Mouse (Mus musculus) adrenal gland (tissue): Measurements from ENCODE around the gene Kif5a.

Source experiments
- intact Hi-C: fragments of 180-260 bp; cut with DNase I; formaldehyde crosslinking; loops from one replicate; pipeline ENCODE4 v1.15.1; 2025

Kif5a gene

GRCm38 (mm10) chr10:127267318-127267717 is 4.2 kb upstream of the Kif5a start:
- intact Hi-C loops: loop anchor here (5.0 kb wide), 1 partner anchor 45 kb away; the partner anchor contains the start of gene Mars

- intact Hi-C loops: loop anchor here (1.0 to 5.0 kb wide), 2 partner anchors 24 to 46 kb away; partner anchors contain the start of gene Mars
Observed at GRCm38 (mm10) chr10:127266112-127267091, 3.3 kb upstream of the Kif5a start, which contains the start of gene Dctn2. Gene Dctn2, plus strand, starts transcription at chr10:127266368.

GRCm38 (mm10) chr10:127265727-127266111 is 2.6 kb upstream of the Kif5a start:
- intact Hi-C loops: loop anchor here (1.0 to 5.0 kb wide), 2 partner anchors 25 to 47 kb away; partner anchors contain the start of gene Mars

DNA sequence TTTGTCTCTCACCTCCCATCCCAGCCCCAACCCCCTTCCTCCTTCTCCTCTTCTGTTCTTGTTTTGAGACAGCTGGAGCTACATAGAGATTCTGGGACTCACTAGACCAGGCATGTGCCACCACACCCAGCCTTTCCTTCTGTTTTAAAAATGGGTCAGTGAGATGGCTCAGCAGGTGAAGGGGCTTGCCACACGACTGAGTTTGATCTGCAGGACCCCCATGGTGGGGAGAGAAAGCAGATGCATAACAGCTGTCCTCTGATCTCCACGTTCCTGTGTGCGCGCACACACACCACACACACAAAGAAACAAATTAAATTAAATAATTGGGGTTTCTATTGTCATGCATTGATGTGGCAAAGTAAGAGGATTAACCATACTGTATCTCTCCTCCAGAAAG is 1.8 kb upstream of the Kif5a start:
- intact Hi-C loops: loop anchor here (5.0 kb wide), 1 partner anchor 47 kb away; the partner anchor contains the start of gene Mars

- intact Hi-C loops: no loop called here
Observed at GRCm38 (mm10) chr10:127264336-127264735, 1.2 kb upstream of the Kif5a start.

DNA sequence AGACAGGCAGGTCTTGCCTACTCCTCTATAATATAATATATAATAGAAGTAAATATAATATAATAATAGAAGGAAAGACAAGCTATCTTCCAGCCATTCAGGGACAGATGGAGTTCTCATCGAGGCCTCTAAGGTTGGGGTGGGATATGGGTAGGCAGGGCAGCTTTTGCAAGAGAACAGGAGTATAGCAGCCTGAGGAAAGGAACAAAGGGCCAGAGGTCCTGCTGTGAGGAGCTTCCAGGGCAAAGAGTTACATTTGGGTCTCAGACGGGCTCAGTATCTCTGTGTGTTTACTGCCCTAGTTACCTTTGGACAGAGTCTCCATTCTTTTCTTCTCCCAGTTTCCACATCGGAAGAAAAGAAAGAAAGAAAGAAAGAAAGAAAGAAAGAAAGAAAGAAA is 483 bp upstream of the Kif5a start:
- intact Hi-C loops: no loop called here

- intact Hi-C loops: no loop called here
Observed at GRCm38 (mm10) chr10:127261706-127262547, 1.2 kb downstream of the Kif5a start.

DNA sequence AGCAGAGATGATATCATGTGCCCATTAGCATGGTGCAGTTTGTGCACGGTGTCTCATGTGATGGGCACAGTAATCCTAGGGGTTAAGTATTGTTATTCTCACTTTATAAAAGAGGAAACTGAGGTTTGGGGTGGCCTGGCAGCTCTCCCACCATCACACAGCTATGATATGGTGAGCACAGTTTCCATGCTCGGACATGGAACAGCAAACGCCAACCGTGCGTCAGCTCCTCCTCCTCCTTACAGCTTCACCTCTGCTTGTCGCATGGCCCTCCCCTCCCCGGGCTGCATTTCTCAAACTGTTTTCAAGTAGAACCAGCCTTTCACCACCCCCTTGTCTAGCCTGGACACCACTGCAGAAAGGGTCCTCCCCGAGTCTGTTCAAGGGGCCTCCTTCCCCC is 4.7 kb downstream of the Kif5a start:
- intact Hi-C loops: no loop called here

GRCm38 (mm10) chr10:127257790-127258189 is 5.4 kb downstream of the Kif5a start:
- intact Hi-C loops: no loop called here

DNA sequence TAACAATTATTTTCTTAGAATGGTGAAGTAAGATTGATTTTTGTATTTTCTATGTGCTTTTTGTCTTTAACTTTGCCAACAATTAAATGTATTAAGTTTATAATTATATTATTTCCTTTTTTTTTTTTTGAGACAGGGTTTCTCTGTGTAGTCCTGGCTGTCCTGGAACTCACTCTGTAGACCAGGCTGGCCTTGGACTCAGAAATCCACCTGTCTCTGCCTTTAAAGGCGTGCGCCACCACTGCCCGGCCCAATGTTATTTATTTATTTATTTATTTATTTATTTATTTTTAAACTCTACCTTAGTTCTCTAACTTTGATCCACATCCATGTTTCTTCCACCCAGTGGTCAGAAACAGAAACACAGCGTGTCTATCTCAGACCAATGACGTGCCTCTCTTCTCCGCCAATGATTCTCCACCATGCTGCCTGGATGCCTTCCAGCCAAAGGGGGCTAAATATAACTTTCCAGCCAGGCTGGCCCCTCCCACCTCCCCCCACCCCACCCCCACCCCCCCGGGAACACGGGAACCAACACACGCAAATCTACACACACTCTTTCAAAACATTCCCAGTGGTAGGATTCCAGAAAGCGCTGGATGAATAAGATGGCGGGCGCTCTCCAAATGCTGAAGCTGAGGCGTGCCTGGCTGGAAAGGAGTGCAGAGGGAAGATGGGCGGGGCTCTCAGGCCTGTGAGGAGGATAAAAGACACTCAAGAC is 7.4 kb downstream of the Kif5a start:
- intact Hi-C loops: no loop called here

GRCm38 (mm10) chr10:127250810-127251209 is 12.3 kb downstream of the Kif5a start:
- intact Hi-C loops: no loop called here

- intact Hi-C loops: no loop called here
Observed at GRCm38 (mm10) chr10:127238241-127238824, 24.8 kb downstream of the Kif5a start.

DNA sequence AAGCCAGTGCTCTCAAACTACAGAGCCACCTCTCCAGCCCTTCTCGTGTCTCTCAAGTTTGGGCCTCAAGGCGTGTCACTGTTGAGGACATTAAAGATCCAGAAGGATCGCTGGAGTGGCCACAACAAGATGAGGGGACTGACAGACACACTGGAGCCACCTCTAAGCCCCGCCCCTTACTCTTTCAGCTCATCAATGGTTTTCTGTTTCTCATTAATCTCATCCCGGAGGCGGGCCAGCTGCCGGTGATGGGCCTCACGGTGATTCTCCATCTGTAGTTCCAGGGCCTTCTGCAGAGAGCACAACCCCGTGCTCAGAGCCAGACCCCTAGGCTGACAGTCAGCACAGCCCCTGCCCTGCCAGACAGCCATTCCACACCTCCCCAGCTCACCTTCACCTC is 26.6 kb downstream of the Kif5a start:
- intact Hi-C loops: no loop called here

DNA sequence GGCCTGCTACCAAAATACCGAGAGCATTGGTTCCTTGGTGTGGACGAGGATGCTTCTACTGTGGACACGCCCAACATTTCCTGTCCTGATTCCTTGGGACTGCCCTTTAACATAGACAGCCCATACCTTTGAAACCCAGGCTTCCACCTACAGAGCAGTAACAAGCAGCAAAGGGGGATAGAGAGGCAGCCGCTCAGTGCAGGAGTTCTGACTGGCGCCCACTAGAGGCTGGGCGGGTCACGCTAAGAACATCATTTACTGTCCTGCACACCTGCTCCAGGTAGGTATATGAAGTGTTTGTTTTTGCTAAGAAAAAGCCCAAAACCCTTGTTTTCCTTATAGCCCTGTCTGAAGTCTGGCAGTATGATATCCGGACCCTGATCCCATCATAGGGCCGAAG is 30.0 kb downstream of the Kif5a start:
- intact Hi-C loops: no loop called here

GRCm38 (mm10) chr10:127231741-127232140 is 31.4 kb downstream of the Kif5a start:
- intact Hi-C loops: no loop called here

DNA sequence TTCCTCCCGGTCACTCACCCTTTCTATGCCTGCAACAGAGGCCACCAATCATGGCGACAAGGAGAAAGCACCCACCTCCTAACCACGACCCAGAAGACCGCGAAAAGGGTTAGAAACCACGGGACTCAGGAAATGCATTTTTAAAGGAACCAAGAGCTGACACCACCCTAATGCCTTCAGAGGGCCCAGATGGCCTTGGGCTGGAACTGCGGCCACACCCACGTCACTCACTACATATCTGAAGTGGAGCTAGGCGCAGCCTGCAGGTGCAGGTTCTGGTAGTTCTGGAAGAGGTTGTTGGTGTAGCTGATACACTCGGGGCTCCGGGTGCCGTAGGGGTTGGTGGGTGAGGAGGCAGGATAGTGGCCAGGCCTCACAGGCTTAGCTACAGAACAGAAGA is 32.5 kb downstream of the Kif5a start:
- intact Hi-C loops: no loop called here

DNA sequence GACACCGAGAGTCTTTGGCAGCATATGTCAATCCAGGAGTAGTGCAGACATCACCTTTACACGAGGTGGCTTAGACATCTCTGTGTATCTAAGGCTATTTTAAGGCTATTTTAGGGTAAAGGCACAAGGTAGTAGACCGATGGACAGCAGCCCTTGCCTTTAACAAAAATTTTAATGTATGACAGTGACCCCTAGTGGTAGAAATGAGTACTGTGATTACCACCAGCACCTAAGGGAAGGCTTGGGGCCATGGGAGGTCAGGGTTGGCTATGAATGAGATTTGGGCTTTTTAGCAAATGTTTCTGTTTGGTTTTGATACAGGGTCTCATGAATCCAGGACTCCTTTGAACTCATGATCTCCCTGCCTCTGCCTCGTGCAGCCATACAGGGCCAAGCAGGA is 34.3 kb downstream of the Kif5a start:
- intact Hi-C loops: loop anchor here (2.0 kb wide), 1 partner anchor 52 kb away; no protein-coding TSS in a partner anchor

DNA sequence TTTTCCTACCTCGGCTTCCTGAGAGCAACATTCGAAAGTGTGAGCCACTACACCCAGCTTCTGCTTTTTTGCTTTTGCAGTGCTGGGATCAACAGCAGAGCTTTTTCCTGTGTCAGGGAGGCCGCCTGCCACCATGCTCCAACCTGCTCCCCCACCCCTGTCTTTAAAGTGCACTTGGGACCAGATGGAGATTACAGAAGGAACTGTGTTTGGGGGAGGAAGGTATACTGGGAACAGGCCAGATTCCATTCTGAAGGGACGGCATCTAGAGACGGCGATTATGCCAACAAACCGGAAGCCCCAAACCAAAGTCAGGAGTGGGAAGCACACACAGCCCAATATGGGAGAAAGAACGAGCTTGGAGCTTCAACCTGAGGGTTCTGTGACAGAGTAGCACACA is 36.0 kb downstream of the Kif5a start:
- intact Hi-C loops: no loop called here

- intact Hi-C loops: no loop called here
Observed at GRCm38 (mm10) chr10:127226318-127226895, 36.7 kb downstream of the Kif5a start.

DNA sequence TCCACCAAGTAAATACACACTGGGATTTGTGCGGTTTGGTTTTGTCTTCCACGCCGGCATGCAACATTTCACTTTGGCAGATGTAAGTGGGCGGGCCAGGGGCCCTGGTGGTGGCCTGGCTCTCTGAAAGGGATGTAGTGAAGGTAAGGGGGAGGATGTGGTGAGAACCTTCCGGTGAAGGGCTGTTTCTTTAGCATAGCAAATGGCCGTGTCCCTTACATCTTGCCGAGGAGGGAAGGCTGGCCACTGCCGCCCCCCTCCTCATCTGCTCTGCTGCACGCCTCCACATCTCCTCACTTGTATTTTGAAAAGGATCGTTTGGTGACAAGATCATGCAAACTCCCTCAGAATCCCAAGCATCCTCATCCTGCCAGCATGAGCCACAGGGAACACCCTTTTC is 37.4 kb downstream of the Kif5a start:
- intact Hi-C loops: no loop called here
